Mouse (Mus musculus) frontal cortex, adult 2 months (tissue): ENCODE data around the gene Rps3. TPM values are rescaled to one million over a fixed set of nuclear protein-coding genes. Genes with fewer than 3 reads are reported as not detected.
A peak's percentile ranks its signal among the peaks of the same experiment; 100 is the strongest.

Experiments
- DNase-seq, 2 experiments: peaks; one replicate each; pipeline ENCODE4 v3.0.0; 2022; ENCODE audit warnings: low spot score in 1 of 2; ENCODE audit errors: extremely low spot score in 1 of 2
- polyA plus RNA-seq: library from polyadenylated mRNA; depleted of rRNA; stranded (reverse); fragments of >200 nt; gene quantifications from 2 replicates; pipeline ENCODE4 v1.2.3, GENCODE M21; 2012; rRNA removed

Rps3 gene
- polyA plus RNA-seq, 1 experiment = 531 TPM

GRCm38 (mm10) chr7:99444012-99444411 is 39.5 kb downstream of the Rps3 start:
- DNase-seq = no peak

- no peak for DNase-seq
Observed at GRCm38 (mm10) chr7:99443164-99443563, 40.4 kb downstream of the Rps3 start.

GRCm38 (mm10) chr7:99441534-99442072 is 41.9 kb downstream of the Rps3 start:
- no peak for DNase-seq

GRCm38 (mm10) chr7:99438881-99439280 is 44.7 kb downstream of the Rps3 start:
- DNase-seq = no peak

- DNase-seq = no peak
Observed at GRCm38 (mm10) chr7:99436530-99436929, 47.0 kb downstream of the Rps3 start.

GRCm38 (mm10) chr7:99434672-99435250 is 48.8 kb downstream of the Rps3 start:
- no peak for DNase-seq

GRCm38 (mm10) chr7:99432863-99433262 is 50.7 kb downstream of the Rps3 start:
- no peak for DNase-seq

GRCm38 (mm10) chr7:99432248-99432647 is 51.3 kb downstream of the Rps3 start:
- peak in 1 of 2 experiments; percentile 81 for DNase-seq

- DNase-seq = no peak
Observed at GRCm38 (mm10) chr7:99430246-99430645, 53.3 kb downstream of the Rps3 start.

GRCm38 (mm10) chr7:99429786-99430185 is 53.8 kb downstream of the Rps3 start:
- DNase-seq = peak in 1 of 2 experiments; percentile 28

- DNase-seq = no peak
Observed at GRCm38 (mm10) chr7:99428836-99429235, 54.7 kb downstream of the Rps3 start.

GRCm38 (mm10) chr7:99427987-99428386 is 55.6 kb downstream of the Rps3 start:
- DNase-seq = no peak

Other genes with a start within 250 kb of the Rps3 start
- gene Mogat2, start 245.1 kb downstream of the Rps3 start, polyA plus RNA-seq = 0.04 TPM in 1 of 2 replicates, not detected in the other
- 69.4 and 77.7 TPM in 2 replicates for gene Map6, start 216.3 kb downstream of the Rps3 start, polyA plus RNA-seq
- 27.5 and 31.8 TPM in 2 replicates for gene Serpinh1, start 130.5 kb downstream of the Rps3 start, polyA plus RNA-seq
- 54.1 and 66.2 TPM in 2 replicates for gene Gdpd5, start 102.3 kb downstream of the Rps3 start, polyA plus RNA-seq
- gene Klhl35, start 17.7 kb downstream of the Rps3 start, polyA plus RNA-seq = 1.7 and 2.5 TPM in 2 replicates
- 135 and 141 TPM in 2 replicates for gene Arrb1, start 51.7 kb upstream of the Rps3 start, polyA plus RNA-seq
- 7.9 and 9.3 TPM in 2 replicates for gene Tpbgl, start 143.4 kb upstream of the Rps3 start, polyA plus RNA-seq
- gene Slco2b1, start 227.6 kb upstream of the Rps3 start, polyA plus RNA-seq = 12.3 and 16.5 TPM in 2 replicates
- gene Olfr520, start 246.5 kb upstream of the Rps3 start, polyA plus RNA-seq = 0.06 TPM in 1 of 2 replicates, not detected in the other